Mouse (Mus musculus): ENCODE data around the gene 1110008L16Rik. TPM values are rescaled to one million over a fixed set of nuclear protein-coding genes. Genes with fewer than 3 reads are reported as not detected.
A peak's percentile ranks its signal among the peaks of the same experiment; 100 is the strongest.

The 1110008L16Rik gene
- polyA plus RNA-seq, 1 experiment from 2014 or later, result 6.0 TPM

- no peak overlapping the region for H3K9ac ChIP-seq (ENCODE audit: low read depth, low read length)
- H3K9me3 ChIP-seq (replicated peaks; ENCODE audit: control insufficient read depth, low read length), result no peaks in the 10 kb centered on the region
- 71% methylated on average over 3 of the region's 3 CpGs for WGBS (ENCODE audit: insufficient replicate concordance)
- no peak overlapping the region for H3K4me2 ChIP-seq (ENCODE audit: low read depth, low read length)
- H3K27ac ChIP-seq (ENCODE audit: low read length), result no peak overlapping the region
- no peaks in the 10 kb centered on the region; the same call in 1 of the 2 replicates for H3K27me3 ChIP-seq (ENCODE audit: control insufficient read depth, insufficient read depth, low read depth, low read length)
- peaks cover 6% of the 10 kb centered on the region; the same call in 1 of the 2 replicates for H3K4me1 ChIP-seq (ENCODE audit: control insufficient read depth, low read depth, low read length)
- no peak for ATAC-seq (ENCODE audit: low read depth)
- H3K4me3 ChIP-seq (ENCODE audit: low read depth, low read length), result no peak overlapping the region
- no peaks in the 10 kb centered on the region for H3K36me3 ChIP-seq (ENCODE audit: control insufficient read depth, insufficient read depth)
Measured at GRCm38 (mm10) chr12:55384826-55385225, 85.4 kb downstream of the 1110008L16Rik start.

GRCm38 (mm10) chr12:55385931-55386330 lies 86.6 kb downstream of the 1110008L16Rik start:
- H3K4me3 ChIP-seq (ENCODE audit: low read depth, low read length), result no peak overlapping the region
- H3K4me2 ChIP-seq (ENCODE audit: low read depth, low read length), result no peak overlapping the region
- H3K27me3 ChIP-seq (ENCODE audit: control insufficient read depth, insufficient read depth, low read depth, low read length), result no peaks in the 10 kb centered on the region; the same call in 1 of the 2 replicates
- peaks cover 6% of the 10 kb centered on the region; the same call in 1 of the 2 replicates for H3K4me1 ChIP-seq (ENCODE audit: control insufficient read depth, low read depth, low read length)
- no peaks in the 10 kb centered on the region for H3K36me3 ChIP-seq (ENCODE audit: control insufficient read depth, insufficient read depth)
- WGBS (ENCODE audit: insufficient replicate concordance), result 71% methylated on average over 6 of the region's 6 CpGs
- H3K9ac ChIP-seq (ENCODE audit: low read depth, low read length), result no peak overlapping the region
- no peak overlapping the region for H3K27ac ChIP-seq (ENCODE audit: low read length)
- no peak for ATAC-seq (ENCODE audit: low read depth)
- H3K9me3 ChIP-seq (replicated peaks; ENCODE audit: control insufficient read depth, low read length), result no peaks in the 10 kb centered on the region

- peaks cover 6% of the 10 kb centered on the region; the same call in 1 of the 2 replicates for H3K4me1 ChIP-seq (ENCODE audit: control insufficient read depth, low read depth, low read length)
- H3K27ac ChIP-seq (ENCODE audit: low read length), result no peak overlapping the region
- H3K27me3 ChIP-seq (ENCODE audit: control insufficient read depth, insufficient read depth, low read depth, low read length), result no peaks in the 10 kb centered on the region; the same call in 1 of the 2 replicates
- no peak overlapping the region for H3K4me3 ChIP-seq (ENCODE audit: low read depth, low read length)
- H3K9ac ChIP-seq (ENCODE audit: low read depth, low read length), result no peak overlapping the region
- H3K36me3 ChIP-seq (ENCODE audit: control insufficient read depth, insufficient read depth), result no peaks in the 10 kb centered on the region
- 73% methylated on average over 9 of the region's 9 CpGs for WGBS (ENCODE audit: insufficient replicate concordance)
- no peak for ATAC-seq (ENCODE audit: low read depth)
- no peak overlapping the region for H3K4me2 ChIP-seq (ENCODE audit: low read depth, low read length)
- no peaks in the 10 kb centered on the region for H3K9me3 ChIP-seq (replicated peaks; ENCODE audit: control insufficient read depth, low read length)
Measured at GRCm38 (mm10) chr12:55386456-55386855, 87.1 kb downstream of the 1110008L16Rik start.

GRCm38 (mm10) chr12:55387083-55387787 lies 87.9 kb downstream of the 1110008L16Rik start:
- H3K27ac ChIP-seq (ENCODE audit: low read length), result peak overlapping the region; percentile 14; the same call in 1 of the 2 replicates
- no peaks in the 10 kb centered on the region for H3K36me3 ChIP-seq (ENCODE audit: control insufficient read depth, insufficient read depth)
- WGBS (ENCODE audit: insufficient replicate concordance), result 44% methylated on average over 7 of the region's 7 CpGs
- H3K27me3 ChIP-seq (ENCODE audit: control insufficient read depth, insufficient read depth, low read depth, low read length), result no peaks in the 10 kb centered on the region; the same call in 1 of the 2 replicates
- no peak overlapping the region for H3K4me2 ChIP-seq (ENCODE audit: low read depth, low read length)
- no peak overlapping the region for H3K4me3 ChIP-seq (ENCODE audit: low read depth, low read length)
- no peak for ATAC-seq (ENCODE audit: low read depth)
- H3K4me1 ChIP-seq (ENCODE audit: control insufficient read depth, low read depth, low read length), result peaks cover 6% of the 10 kb centered on the region; the same call in 1 of the 2 replicates
- no peak overlapping the region for H3K9ac ChIP-seq (ENCODE audit: low read depth, low read length)
- no peaks in the 10 kb centered on the region for H3K9me3 ChIP-seq (replicated peaks; ENCODE audit: control insufficient read depth, low read length)

GRCm38 (mm10) chr12:55387788-55388465 lies 88.5 kb downstream of the 1110008L16Rik start:
- H3K4me2 ChIP-seq (ENCODE audit: low read depth, low read length), result no peak overlapping the region
- no peak overlapping the region for H3K4me3 ChIP-seq (ENCODE audit: low read depth, low read length)
- no peaks in the 10 kb centered on the region for H3K9me3 ChIP-seq (replicated peaks; ENCODE audit: control insufficient read depth, low read length)
- 44% methylated on average over 11 of the region's 11 CpGs for WGBS (ENCODE audit: insufficient replicate concordance)
- peak overlapping the region; percentile 14; the same call in 1 of the 2 replicates for H3K27ac ChIP-seq (ENCODE audit: low read length)
- H3K9ac ChIP-seq (ENCODE audit: low read depth, low read length), result no peak overlapping the region
- ATAC-seq (ENCODE audit: low read depth), result no peak
- H3K27me3 ChIP-seq (ENCODE audit: control insufficient read depth, insufficient read depth, low read depth, low read length), result no peaks in the 10 kb centered on the region; the same call in 1 of the 2 replicates
- H3K4me1 ChIP-seq (ENCODE audit: control insufficient read depth, low read depth, low read length), result peaks cover 6% of the 10 kb centered on the region; the same call in 1 of the 2 replicates
- H3K36me3 ChIP-seq (ENCODE audit: control insufficient read depth, insufficient read depth), result no peaks in the 10 kb centered on the region

- H3K9ac ChIP-seq (ENCODE audit: low read depth, low read length), result no peak overlapping the region
- no peaks in the 10 kb centered on the region for H3K36me3 ChIP-seq (ENCODE audit: control insufficient read depth, insufficient read depth)
- H3K4me1 ChIP-seq (ENCODE audit: control insufficient read depth, low read depth, low read length), result peaks cover 6% of the 10 kb centered on the region; the same call in 1 of the 2 replicates
- H3K4me2 ChIP-seq (ENCODE audit: low read depth, low read length), result no peak overlapping the region
- no peaks in the 10 kb centered on the region for H3K9me3 ChIP-seq (replicated peaks; ENCODE audit: control insufficient read depth, low read length)
- H3K27me3 ChIP-seq (ENCODE audit: control insufficient read depth, insufficient read depth, low read depth, low read length), result no peaks in the 10 kb centered on the region; the same call in 1 of the 2 replicates
- H3K27ac ChIP-seq (ENCODE audit: low read length), result 0 out of 2 replicates have a peak overlapping the region, but pooled peaks have one; percentile 19
- 21% methylated on average over 6 of the region's 6 CpGs for WGBS (ENCODE audit: insufficient replicate concordance)
- ATAC-seq (ENCODE audit: low read depth), result no peak
- H3K4me3 ChIP-seq (ENCODE audit: low read depth, low read length), result no peak overlapping the region
Measured at GRCm38 (mm10) chr12:55388478-55388877, 89.1 kb downstream of the 1110008L16Rik start.

- no peak overlapping the region for H3K4me2 ChIP-seq (ENCODE audit: low read depth, low read length)
- 0 out of 2 replicates have a peak overlapping the region, but pooled peaks have one; percentile 19 for H3K27ac ChIP-seq (ENCODE audit: low read length)
Measured at GRCm38 (mm10) chr12:55389132-55390081, 90.0 kb downstream of the 1110008L16Rik start.

GRCm38 (mm10) chr12:55392120-55392519 lies 92.7 kb downstream of the 1110008L16Rik start:
- Histone ChIP-seq H3K27ac (ENCODE audit: low read length) (no peak overlapping the region), H3K9ac (ENCODE audit: low read depth, low read length) (no peak overlapping the region), H3K36me3 (ENCODE audit: control insufficient read depth, insufficient read depth) (no peaks in the 10 kb centered on the region), H3K27me3 (ENCODE audit: control insufficient read depth, insufficient read depth, low read depth, low read length) (no peaks in the 10 kb centered on the region; the same call in 1 of the 2 replicates), H3K4me3 (ENCODE audit: low read depth, low read length) (no peak overlapping the region), H3K9me3 (replicated peaks; ENCODE audit: control insufficient read depth, low read length) (no peaks in the 10 kb centered on the region), H3K4me2 (ENCODE audit: low read depth, low read length) (no peak overlapping the region), H3K4me1 (ENCODE audit: control insufficient read depth, low read depth, low read length) (peaks cover 6% of the 10 kb centered on the region; the same call in 1 of the 2 replicates)
- ATAC-seq (ENCODE audit: low read depth), result no peak

More at GRCm38 (mm10) chr12:55389132-55390081, 90.0 kb downstream of the 1110008L16Rik start:
- H3K36me3 ChIP-seq (ENCODE audit: control insufficient read depth, insufficient read depth), result no peaks in the 10 kb centered on the region
- H3K9me3 ChIP-seq (replicated peaks; ENCODE audit: control insufficient read depth, low read length), result no peaks in the 10 kb centered on the region
- no peak overlapping the region for H3K4me3 ChIP-seq (ENCODE audit: low read depth, low read length)
- peaks cover 6% of the 10 kb centered on the region; the same call in 1 of the 2 replicates for H3K4me1 ChIP-seq (ENCODE audit: control insufficient read depth, low read depth, low read length)
- H3K27me3 ChIP-seq (ENCODE audit: control insufficient read depth, insufficient read depth, low read depth, low read length), result no peaks in the 10 kb centered on the region; the same call in 1 of the 2 replicates
- H3K9ac ChIP-seq (ENCODE audit: low read depth, low read length), result no peak overlapping the region
- WGBS (ENCODE audit: insufficient replicate concordance), result 33% methylated on average over 17 of the region's 17 CpGs
- no peak for ATAC-seq (ENCODE audit: low read depth)

Measured in liver, embryonic 16.5 days (tissue).